Mouse (Mus musculus) bone marrow macrophage, adult 2 months (primary cell): ENCODE measurements around the gene Ctsf.

Experiments used
- CTCF ChIP-seq: IDR thresholded peaks from 2 replicates; pipeline ENCODE4 v1.5.1; 2012; ENCODE audit warnings: low read depth, mild to moderate bottlenecking, low read length, moderate library complexity
- POLR2A ChIP-seq: IDR thresholded peaks from 2 replicates; pipeline ENCODE4 v1.6.1; 2012; ENCODE audit warnings: mild to moderate bottlenecking, low read depth, low read length, borderline replicate concordance

- TF ChIP-seq CTCF (no peak), POLR2A (no peak)
Measured at GRCm38 (mm10) chr19:4810309-4810708, 44.6 kb upstream of the Ctsf start.
